Mouse (Mus musculus): Measurements from ENCODE around the gene Arhgap32.

The Arhgap32 gene

DNA sequence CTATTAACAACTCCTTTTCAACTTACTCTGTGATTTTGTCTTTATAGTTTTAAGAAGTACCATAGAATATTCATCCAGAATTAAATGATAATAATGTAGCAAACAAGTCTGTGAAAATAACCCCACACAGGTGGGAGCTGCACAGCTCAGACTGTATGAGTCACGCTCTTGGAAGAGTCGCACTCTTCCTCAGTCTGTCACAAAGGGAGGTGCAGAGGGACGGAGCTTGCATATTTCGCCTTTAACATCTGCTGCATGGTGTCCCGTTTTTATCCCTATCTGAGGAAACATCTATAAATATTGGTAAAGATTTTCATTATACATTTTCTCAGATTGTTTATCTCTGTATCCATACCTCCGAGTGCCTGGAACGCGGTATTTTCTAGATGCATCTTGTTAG, 91.2 kb downstream of the Arhgap32 start:
- no peak for DNase-seq

DNA sequence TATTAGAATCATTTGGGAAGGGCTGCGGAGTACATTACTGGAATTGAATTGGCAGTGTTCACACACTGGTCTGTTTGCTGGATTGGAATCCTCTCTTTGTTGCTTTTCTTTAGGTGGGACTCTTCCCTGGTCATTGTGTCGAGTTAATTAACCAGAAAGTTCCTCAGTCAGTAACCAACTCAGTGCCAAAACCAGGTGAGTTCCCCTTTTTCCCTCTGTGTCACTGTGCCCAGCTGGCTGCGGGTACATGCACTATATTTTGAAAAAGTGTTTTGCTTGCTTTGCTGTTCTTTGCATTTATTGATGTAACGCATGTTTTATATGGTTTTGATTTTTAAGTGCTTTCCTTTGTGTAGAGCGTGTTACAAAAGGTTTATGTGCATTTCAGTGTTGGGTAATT, 92.1 kb downstream of the Arhgap32 start:
- no peak for DNase-seq

DNA sequence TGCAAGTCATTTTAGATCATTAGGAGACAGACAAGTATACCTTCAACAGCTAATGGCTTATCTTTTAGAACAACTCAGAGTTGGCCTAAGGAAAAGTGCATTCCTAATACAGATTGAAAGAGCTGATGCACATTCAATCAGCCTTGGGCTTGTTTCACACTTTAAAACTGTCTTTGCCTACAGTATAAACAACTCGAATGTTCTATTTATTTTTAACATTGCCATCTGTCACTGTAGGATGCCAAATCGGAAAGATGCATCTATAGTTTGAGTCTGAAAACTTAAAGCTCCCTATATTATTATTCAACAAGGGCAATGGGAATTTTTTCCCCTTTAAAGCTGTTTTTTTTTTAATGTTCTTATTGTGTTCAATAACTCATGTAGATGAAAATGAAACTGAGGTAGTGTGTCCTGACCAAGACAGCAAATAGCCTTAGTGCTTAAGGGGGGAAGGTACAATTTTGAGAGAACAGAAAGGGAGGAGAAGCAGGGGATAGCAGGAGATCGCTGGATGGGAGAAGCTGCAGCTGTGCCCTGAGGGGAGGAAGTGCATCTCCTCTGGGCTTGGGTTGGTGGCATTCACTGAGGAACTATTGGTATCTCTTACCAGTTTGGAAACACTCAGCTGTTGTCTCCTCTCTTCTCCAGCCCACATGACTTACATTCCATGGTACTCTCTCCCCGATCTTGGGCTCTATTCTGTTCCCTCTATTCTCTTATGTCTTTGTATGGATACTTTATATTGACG, 101.1 kb downstream of the Arhgap32 start:
- no peak for DNase-seq

GRCm38 (mm10) chr9:32219400-32219799, 103.5 kb downstream of the Arhgap32 start:
- no peak for DNase-seq

GRCm38 (mm10) chr9:32222184-32222583, 106.2 kb downstream of the Arhgap32 start:
- DNase-seq = no peak

DNA sequence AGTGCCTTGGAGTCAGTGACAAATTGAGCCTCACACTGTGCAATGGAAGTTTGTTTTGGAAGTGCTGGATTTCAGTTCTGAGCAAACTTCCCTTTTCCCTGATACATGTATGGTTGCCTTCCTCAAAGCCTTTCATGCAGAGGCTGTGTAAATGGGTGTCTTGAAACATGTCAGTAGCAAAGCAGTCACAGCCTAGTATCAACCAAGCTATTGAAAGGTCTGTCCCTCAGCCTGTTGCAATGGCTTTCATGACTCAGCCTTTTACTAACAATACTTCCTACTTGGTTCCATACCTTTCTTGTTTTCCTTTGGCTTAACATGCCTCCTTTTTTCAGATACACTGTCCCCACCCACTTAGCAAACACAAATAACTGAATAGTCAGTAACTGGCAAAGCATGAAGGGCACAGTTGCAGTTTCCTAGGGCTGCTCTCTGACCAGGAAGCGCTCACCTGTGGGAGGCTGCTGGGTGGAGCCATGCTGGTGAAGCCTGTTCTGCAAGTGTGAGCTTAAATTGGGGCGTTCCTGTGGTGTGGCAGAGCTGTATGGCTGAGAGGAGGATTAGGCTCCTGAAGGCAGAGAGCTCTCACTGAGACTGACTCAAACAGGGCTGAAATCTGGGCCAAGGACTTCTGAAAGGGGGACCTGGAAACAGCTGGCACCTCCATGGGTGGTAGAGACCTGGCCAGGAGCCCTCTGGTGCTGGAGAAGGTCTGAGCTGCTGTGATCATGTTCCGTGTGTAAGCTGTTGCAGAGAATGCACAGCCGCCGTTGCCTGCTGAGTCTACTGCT, 108.0 kb downstream of the Arhgap32 start:
- DNase-seq = peak; percentile 77

GRCm38 (mm10) chr9:32224937-32225336, 109.0 kb downstream of the Arhgap32 start:
- no peak for DNase-seq

- DNase-seq = no peak
These were observed 109.6 kb downstream of the Arhgap32 start for GRCm38 (mm10) chr9:32225584-32225983.

- no peak for DNase-seq
These were observed 111.1 kb downstream of the Arhgap32 start for GRCm38 (mm10) chr9:32227034-32227433.

DNA sequence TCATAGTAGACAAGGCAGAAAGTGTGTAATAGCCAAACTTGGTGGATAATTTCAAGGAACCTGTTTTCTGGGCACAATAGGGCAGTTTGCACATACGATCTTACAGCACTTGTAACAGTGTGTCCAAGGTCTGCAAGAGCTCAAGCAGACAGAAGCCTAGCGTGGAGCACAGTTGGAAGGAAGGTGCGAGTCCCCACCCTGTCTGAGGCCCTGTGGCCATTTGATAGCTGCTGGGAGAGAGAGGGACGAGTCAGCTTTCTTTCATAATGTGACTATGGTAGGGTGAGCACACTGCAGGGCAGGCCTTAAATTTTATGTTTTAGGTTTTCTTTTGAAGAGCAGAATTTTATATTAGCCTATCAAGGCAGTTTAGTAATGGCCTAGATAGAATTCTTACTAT, 117.7 kb downstream of the Arhgap32 start:
- no peak for DNase-seq

DNA sequence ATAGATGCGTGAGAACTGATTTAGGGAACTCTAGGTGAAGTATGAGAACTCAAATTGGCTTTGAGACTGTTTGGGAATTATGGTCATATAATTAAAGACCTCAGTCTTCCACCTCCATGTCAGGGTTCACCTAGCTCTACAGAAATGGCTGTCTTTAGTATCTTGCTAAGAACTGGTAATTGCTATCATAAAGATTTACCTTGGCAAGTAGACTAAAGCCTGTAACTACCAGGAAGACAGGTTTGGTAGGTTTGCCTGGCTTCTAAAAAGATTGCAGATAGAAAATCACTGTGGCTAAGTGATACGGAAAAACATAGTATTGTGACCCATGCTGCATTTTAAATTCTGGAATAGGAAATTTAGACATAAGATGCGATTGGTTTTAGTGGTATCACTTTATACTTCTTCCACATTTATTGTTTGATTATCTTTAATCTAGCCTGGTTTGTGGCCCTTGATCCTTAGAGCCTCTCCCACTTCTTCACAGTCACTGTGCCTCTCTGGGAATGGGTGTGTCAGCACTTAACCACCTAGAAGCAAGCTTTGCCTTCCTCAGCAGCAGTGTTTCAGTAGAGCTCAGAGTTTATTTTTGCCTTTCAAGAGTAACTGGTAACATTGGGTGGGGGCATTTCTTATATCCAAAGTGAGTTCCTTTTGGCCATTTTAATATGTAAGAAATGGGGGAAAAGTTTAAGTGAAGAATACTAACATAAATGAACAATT, 119.0 kb downstream of the Arhgap32 start:
- DNase-seq = no peak

GRCm38 (mm10) chr9:32238899-32239298, 123.0 kb downstream of the Arhgap32 start:
- DNase-seq = no peak

DNA sequence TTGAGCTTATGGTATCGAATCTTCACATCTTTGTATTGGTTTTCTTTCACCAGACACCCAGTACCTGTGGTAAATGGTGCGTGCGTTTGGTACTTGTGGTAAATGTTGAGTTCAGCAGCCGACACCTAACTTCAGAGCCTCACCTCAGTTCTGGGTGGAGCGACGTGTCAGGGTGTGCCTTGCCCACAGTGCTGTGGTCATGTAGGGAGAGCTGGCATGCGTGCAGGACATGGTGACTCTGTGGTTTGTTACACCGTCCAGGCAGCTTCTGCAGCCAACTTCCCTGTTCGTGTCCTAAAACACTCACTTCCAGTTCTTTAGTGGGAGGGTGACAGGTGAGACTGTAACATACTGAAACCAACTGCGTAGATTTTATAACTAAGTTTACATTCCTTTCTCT, 123.5 kb downstream of the Arhgap32 start:
- no peak for DNase-seq

DNA sequence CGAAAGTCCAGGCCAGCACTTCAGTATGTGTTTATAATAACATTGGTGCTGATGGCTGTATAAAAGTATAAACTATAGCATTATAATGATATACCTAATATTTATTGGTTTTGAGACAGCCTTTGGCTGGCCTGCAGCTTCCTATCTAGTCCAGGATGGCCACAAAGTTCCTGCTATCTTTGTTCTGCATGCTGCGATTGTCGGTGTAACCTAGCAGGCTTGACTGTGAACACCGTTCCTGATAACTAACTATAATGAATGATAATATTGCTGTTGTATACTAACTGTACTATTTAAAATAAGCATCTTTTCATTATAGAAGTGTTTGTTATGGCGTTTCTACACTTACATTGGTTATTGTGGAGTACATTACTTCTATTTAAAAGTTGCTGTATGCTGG, 124.5 kb downstream of the Arhgap32 start:
- DNase-seq = no peak

DNA sequence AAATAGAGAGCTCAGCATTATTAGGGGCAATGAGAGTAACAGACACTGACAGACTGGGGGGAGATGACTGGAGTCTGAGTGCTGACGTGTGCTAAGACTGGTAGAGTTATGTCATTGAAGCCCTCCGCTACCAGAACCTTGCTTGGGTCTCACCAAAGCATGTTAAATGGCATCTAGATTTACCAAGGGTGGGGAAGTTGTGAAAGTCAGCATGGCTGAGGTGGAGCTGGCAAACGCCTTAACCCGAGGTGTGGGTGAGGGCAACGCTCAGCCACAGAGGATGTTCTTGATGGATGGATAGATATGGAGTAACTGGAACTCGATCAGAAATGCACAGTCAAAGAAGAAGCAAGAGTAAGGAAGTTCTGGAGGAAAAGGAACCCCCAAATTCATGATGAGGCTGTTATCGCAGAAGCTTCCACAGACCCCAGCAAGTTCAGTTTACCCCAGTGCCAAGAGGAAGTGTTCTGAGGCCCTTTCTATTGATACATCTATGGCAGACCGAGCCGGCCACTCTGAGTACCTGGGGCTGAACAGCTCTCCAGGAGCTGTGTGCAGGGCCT, 125.8 kb downstream of the Arhgap32 start:
- no peak for DNase-seq

DNA sequence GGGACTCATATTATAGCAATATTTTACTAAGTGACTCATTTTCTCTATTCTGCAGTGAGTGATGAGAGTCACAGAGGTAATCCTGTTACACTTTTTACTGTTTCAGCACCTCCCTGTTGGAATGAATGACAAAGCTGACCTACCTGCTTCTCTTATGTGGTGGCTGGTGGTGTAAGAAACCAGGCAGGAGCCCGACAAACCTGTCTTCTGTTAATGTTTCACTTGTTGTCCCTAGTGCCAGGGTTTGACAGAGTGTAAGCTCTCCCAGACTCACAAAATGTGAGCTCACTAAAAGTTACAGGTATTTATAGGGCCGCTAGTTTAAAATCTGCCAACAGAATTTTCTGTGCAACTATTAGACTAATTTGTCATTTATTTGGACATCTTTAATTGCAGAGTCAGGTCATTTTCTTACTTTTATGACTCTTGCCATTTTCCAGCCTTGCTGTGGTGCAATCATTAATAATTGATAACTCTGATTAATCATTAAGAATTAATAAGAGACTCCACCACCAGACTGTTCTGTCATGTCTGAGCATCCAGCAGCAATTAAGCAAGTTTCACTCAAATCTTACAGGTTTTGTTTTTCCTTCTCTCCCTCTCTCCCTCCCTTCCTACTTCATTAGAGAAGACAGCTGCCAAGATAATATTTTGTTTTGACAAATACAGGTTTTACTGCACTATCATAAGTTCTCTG, 127.1 kb downstream of the Arhgap32 start:
- peak; percentile 57 for DNase-seq

- DNase-seq = no peak
These were observed 129.3 kb downstream of the Arhgap32 start for GRCm38 (mm10) chr9:32245237-32245636.

- DNase-seq = no peak
These were observed 130.3 kb downstream of the Arhgap32 start for GRCm38 (mm10) chr9:32246123-32246716.

GRCm38 (mm10) chr9:32250486-32250885, 134.6 kb downstream of the Arhgap32 start:
- no peak for DNase-seq

DNA sequence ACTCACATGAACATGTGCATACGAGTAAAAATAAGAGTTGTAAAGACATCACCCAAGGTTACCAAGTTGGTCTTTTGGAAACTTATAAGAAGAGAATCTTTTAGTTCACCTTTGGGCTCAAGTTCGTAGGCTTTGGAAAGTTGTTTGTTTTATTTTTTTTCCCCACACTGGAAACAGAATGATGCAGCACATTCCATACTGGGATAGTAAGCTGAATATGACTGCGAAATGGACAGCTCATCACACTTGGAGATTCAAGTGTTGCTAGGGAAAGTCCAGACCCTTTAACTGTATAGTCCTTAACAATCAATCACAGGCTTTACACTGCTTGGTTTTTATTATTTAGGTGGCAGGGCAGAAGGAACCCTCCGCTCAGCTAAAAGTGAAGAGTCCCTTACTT, 137.8 kb downstream of the Arhgap32 start:
- no peak for DNase-seq

- DNase-seq = no peak
These were observed 141.4 kb downstream of the Arhgap32 start for GRCm38 (mm10) chr9:32257365-32257764.

DNA sequence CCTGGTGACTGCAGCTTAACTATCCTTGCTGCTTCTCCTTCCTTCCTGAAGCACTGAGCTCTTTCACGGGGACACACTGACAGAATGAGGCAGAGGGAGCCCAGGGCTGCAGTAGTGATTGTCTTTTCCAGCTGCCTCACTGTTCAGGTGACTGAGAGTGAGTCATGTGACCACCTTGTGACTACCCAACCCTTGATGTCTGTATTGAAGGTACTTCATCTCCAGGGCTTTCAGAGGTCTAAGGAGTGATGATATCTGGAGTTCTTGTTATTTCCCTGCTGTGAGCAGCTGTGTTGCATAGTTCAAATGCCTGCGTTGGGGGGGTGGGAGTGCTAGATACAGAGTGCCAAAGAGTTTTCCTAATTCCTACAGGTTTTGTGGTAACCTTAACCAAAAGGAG, 141.9 kb downstream of the Arhgap32 start:
- no peak for DNase-seq

All from kidney, postnatal 10 days (tissue).